ENCODE assay signal across 13 mouse cellular contexts in the genomic region with DNA sequence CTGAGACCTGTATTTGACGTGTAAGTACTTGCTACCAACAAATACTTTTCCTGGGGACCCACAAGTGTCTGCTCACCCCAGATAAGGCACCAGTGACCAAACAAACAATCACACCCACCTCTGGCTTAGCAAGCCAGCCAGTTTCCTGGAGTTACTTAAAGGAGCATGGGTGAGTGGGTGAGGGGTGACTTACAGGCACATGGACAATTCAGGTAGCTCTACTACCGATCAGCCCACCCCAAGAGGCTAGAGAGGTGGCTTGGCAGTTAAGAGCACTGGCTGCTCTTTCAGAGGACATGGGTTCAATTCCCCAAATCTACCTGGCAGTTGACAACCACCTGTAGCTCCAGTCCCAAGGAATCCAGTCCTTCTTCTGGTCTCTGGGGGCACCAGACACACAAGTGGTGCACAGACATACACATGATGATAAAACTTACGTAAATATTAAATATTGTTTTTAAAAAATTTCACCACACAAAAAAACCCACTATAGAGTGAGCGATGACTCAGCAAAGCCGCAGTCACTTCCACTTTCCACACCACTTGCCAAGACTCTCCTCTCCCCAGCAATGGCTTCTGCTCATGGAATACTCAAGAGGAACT. TPM values are rescaled to one million over a fixed set of nuclear protein-coding genes. Genes with fewer than 3 reads are reported as not detected.
DNase-seq lines count a peak whose midpoint lies in the region; ATAC-seq lines count a peak whose summit lies in the region.
"Had no signal": no experiment of that assay in that cellular context is flagged by ENCODE, and none has a peak within 500 bp of the region (broad histone marks: within the 10 kb centered on the region; RNA-seq: fewer than 3 reads in every experiment).

No protein-coding gene starts in this region.

- H3K4me2 ChIP-seq in heart, embryonic 12.5 days: no peak overlapping the region
- H3K4me2 ChIP-seq in liver, embryonic 11.5 days: peak overlapping the region; percentile 59
- H3K4me2 ChIP-seq: lung, embryonic 15.5 days; neural tube, embryonic 13.5 days had no signal

- DNase-seq in heart, adult 8-10 months (ENCODE audit: low spot score): no peak
- DNase-seq in NIH3T3 (ENCODE audit: low read depth): peak; percentile 54
- DNase-seq in liver, embryonic 11.5 days (ENCODE audit: low spot score): peak; percentile 54
- peak; percentile 58 to 71 for DNase-seq in spleen, postnatal 4 days (ENCODE audit: low spot score in 2 of 2)
- no peak for DNase-seq in adrenal gland, postnatal 25 days
- DNase-seq in cerebellum, adult 11-12 months: no peak
- DNase-seq in layer of hippocampus, postnatal 36 days: no peak
- DNase-seq: gastrocnemius, adult 2 months; layer of hippocampus, adult 9-11 months had no signal

- ATAC-seq in heart, embryonic 12.5 days (ENCODE audit: insufficient number of reproducible peaks, low FRiP score): peak; percentile 92
- ATAC-seq in liver, embryonic 11.5 days (replicated peaks; ENCODE audit: low FRiP score): peak; percentile 89
- ATAC-seq: hindbrain, embryonic 16.5 days had no signal

- H3K4me1 ChIP-seq in heart, embryonic 12.5 days (replicated peaks): peaks cover 16% of the 10 kb centered on the region
- H3K4me1 ChIP-seq in liver, embryonic 11.5 days (replicated peaks; ENCODE audit: control insufficient read depth, insufficient read depth, low read length): peaks cover 34% of the 10 kb centered on the region
- H3K4me1 ChIP-seq: neural tube, embryonic 13.5 days had no signal

- H3K4me3 ChIP-seq in heart, embryonic 12.5 days: no peak overlapping the region
- H3K4me3 ChIP-seq in liver, embryonic 11.5 days (ENCODE audit: low read depth, low read length): peak overlapping the region; percentile 14; the same call in 1 of the 2 replicates
- H3K4me3 ChIP-seq: gastrocnemius, adult 2 months; lung, embryonic 15.5 days; neural tube, embryonic 13.5 days had no signal

- H3K9me3 ChIP-seq in heart, embryonic 12.5 days (replicated peaks): peaks cover 5% of the 10 kb centered on the region; the same call in 1 of the 2 replicates
- no peaks in the 10 kb centered on the region for H3K9me3 ChIP-seq in liver, embryonic 11.5 days (ENCODE audit: control insufficient read depth, low read length)
- H3K9me3 ChIP-seq: lung, embryonic 15.5 days; neural tube, embryonic 13.5 days had no signal

- no peak overlapping the region for H3K9ac ChIP-seq in heart, embryonic 12.5 days
- peak overlapping the region; percentile 52; the same call in 1 of the 2 replicates for H3K9ac ChIP-seq in liver, embryonic 11.5 days (ENCODE audit: low read depth, low read length)
- H3K9ac ChIP-seq: lung, embryonic 15.5 days; neural tube, embryonic 13.5 days had no signal

- WGBS in heart, embryonic 12.5 days: 69% methylated on average over 5 of the region's 5 CpGs
- WGBS in liver, embryonic 11.5 days: 49% methylated on average over 5 of the region's 5 CpGs

- H3K27me3 ChIP-seq in heart, embryonic 12.5 days (replicated peaks): no peaks in the 10 kb centered on the region
- no peaks in the 10 kb centered on the region for H3K27me3 ChIP-seq in liver, embryonic 11.5 days (replicated peaks; ENCODE audit: control insufficient read depth, insufficient read depth, low read length)
- H3K27me3 ChIP-seq: lung, embryonic 15.5 days; neural tube, embryonic 13.5 days had no signal

- H3K27ac ChIP-seq in heart, embryonic 12.5 days (ENCODE audit: poor library complexity, severe bottlenecking): peak overlapping the region; percentile 71
- H3K27ac ChIP-seq in liver, embryonic 11.5 days (ENCODE audit: low read depth, low read length): peak overlapping the region; percentile 85
- H3K27ac ChIP-seq: gastrocnemius, adult 2 months; lung, embryonic 15.5 days; neural tube, embryonic 13.5 days had no signal

- H3K36me3 ChIP-seq in heart, embryonic 12.5 days: no peaks in the 10 kb centered on the region
- H3K36me3 ChIP-seq in liver, embryonic 11.5 days (ENCODE audit: control insufficient read depth, insufficient read depth, low read length): no peaks in the 10 kb centered on the region
- H3K36me3 ChIP-seq: lung, embryonic 15.5 days; neural tube, embryonic 13.5 days had no signal

RNA-seq across cellular contexts. Expression of a gene that starts 9.5 kb away (rescaled TPM):
- 72.1 and 75.0 TPM in 2 replicates for polyA plus RNA-seq in heart, embryonic 12.5 days (2016; fragmentation: Nextera tagmentation; extraction: Ambion mirVana)
- 10 to 100 TPM; 19.6 to 26.2 (median 23.4) TPM for total RNA-seq in heart, adult 8-10 months (2022)
- polyA plus RNA-seq in liver, embryonic 11.5 days (2014; fragmentation: Nextera tagmentation; extraction: Ambion mirVana): 113 and 121 TPM in 2 replicates
- 931 and 942 TPM in 2 replicates for total RNA-seq in adrenal gland, postnatal 25 days (2021)
- 100 to 1,000 TPM; 180 to 187 TPM for total RNA-seq in layer of hippocampus, postnatal 36 days (2021)

RNA-seq across cellular contexts. Expression of a gene that starts 30.6 kb away (rescaled TPM):
- 389 TPM in 2 replicates for polyA plus RNA-seq in heart, embryonic 12.5 days (2016; fragmentation: Nextera tagmentation; extraction: Ambion mirVana)
- total RNA-seq in heart, adult 8-10 months (2022): 100 to 1,000 TPM; 163 to 218 (median 190) TPM
- 472 and 478 TPM in 2 replicates for polyA plus RNA-seq in liver, embryonic 11.5 days (2014; fragmentation: Nextera tagmentation; extraction: Ambion mirVana)
- total RNA-seq in adrenal gland, postnatal 25 days (2021): 141 and 171 TPM in 2 replicates
- 10 to 100 TPM; 78.7 to 80.1 TPM for total RNA-seq in layer of hippocampus, postnatal 36 days (2021)

RNA-seq across cellular contexts. Expression of a gene that starts 30.8 kb away (rescaled TPM):
- 59.2 and 59.3 TPM in 2 replicates for polyA plus RNA-seq in heart, embryonic 12.5 days (2016; fragmentation: Nextera tagmentation; extraction: Ambion mirVana)
- total RNA-seq in heart, adult 8-10 months (2022): 1 to 10 TPM; 3.5 to 5.3 (median 4.9) TPM
- 215 and 236 TPM in 2 replicates for polyA plus RNA-seq in liver, embryonic 11.5 days (2014; fragmentation: Nextera tagmentation; extraction: Ambion mirVana)
- total RNA-seq in adrenal gland, postnatal 25 days (2021): 16.9 and 17.9 TPM in 2 replicates
- total RNA-seq in layer of hippocampus, postnatal 36 days (2021): 10 to 100 TPM in 1 of 2 experiments, 1 to 10 TPM in 1; 8.8 to 10.1 TPM

Comparison
In these comparisons a context has a peak if more than half of its experiments do, and no peak if none do; other contexts are left out.
1. DNase-seq: peak in NIH3T3 (single experiment), liver, embryonic 11.5 days (single experiment) and spleen, postnatal 4 days (2 of 2); none in heart, adult 8-10 months (single experiment), adrenal gland, postnatal 25 days (single experiment), cerebellum, adult 11-12 months (single experiment) and layer of hippocampus, postnatal 36 days (0 of 2).
2. RNA of a gene that starts 9.5 kb away (total RNA-seq): 931 to 942 TPM in adrenal gland, postnatal 25 days and 180 to 187 TPM in layer of hippocampus, postnatal 36 days; 19.6 to 26.2 TPM in heart, adult 8-10 months; every median in the first group is over 4 times any median in the second.